8 mouse cellular contexts compared by ENCODE assay signal in genomic region chr13:30136243-30136922, GRCm38 (mm10). TPM values are rescaled to one million over a fixed set of nuclear protein-coding genes. Genes with fewer than 3 reads are reported as not detected.
DNase-seq lines count a peak whose midpoint lies in the region; ATAC-seq lines count a peak whose summit lies in the region.

TSS of gene Mboat1 (plus strand) at chr13:30136489.

- no peaks in the 10 kb centered on the region for H3K27me3 ChIP-seq in intestine, embryonic 14.5 days (replicated peaks; ENCODE audit: control insufficient read depth, insufficient read depth, low read length)
- H3K27me3 ChIP-seq in megakaryocyte, embryonic 14.5 days (replicated peaks), result peaks cover 44% of the 10 kb centered on the region

- H3K36me3 ChIP-seq in intestine, embryonic 14.5 days (ENCODE audit: control insufficient read depth, insufficient read depth, low read length), result no peaks in the 10 kb centered on the region
- H3K36me3 ChIP-seq in megakaryocyte, embryonic 14.5 days (replicated peaks; ENCODE audit: low read length), result no peaks in the 10 kb centered on the region

- H3K9ac ChIP-seq in intestine, embryonic 14.5 days (ENCODE audit: low read length), result peak within 1 kb of the TSS; percentile 68

- peak; percentile 84 to 93 for DNase-seq in adrenal gland, adult (ENCODE audit: inconsistent age in 2 of 2, low spot score in 1 of 2)
- peak; percentile 56 for DNase-seq in embryo, embryonic 10 days (ENCODE audit: low spot score)
- DNase-seq in gastrocnemius, postnatal 36 days, result peak; percentile 70 to 72
- peak; percentile 86 for DNase-seq in intestine, embryonic 14.5 days (ENCODE audit: low spot score)
- DNase-seq in left cerebral cortex, postnatal 10 days (ENCODE audit: extremely low spot score in 1 of 2, low spot score in 2 of 2), result peak; percentile 7 to 86
- DNase-seq in right cerebral cortex, adult 2 months (ENCODE audit: low spot score in 2 of 2), result peak; percentile 30 to 43
- DNase-seq in urinary bladder, postnatal 10 days (ENCODE audit: low spot score), result peak; percentile 45

- H3K4me2 ChIP-seq in intestine, embryonic 14.5 days (ENCODE audit: low read length), result peak within 1 kb of the TSS; percentile 92

- H3K4me1 ChIP-seq in intestine, embryonic 14.5 days (replicated peaks; ENCODE audit: control insufficient read depth, insufficient read depth, low read length), result no peaks in the 10 kb centered on the region
- peaks cover 10% of the 10 kb centered on the region for H3K4me1 ChIP-seq in megakaryocyte, embryonic 14.5 days

- under 1% methylated on average over 55 of the region's 55 CpGs for WGBS in intestine, embryonic 14.5 days

- H3K9me3 ChIP-seq in intestine, embryonic 14.5 days (ENCODE audit: control insufficient read depth, low read length), result no peaks in the 10 kb centered on the region
- H3K9me3 ChIP-seq in megakaryocyte, embryonic 14.5 days, result no peaks in the 10 kb centered on the region

- intact Hi-C loops in gastrocnemius, postnatal 36 days (cut with DNase I), result no loop called here
- intact Hi-C loops in left cerebral cortex, postnatal 10 days (cut with DNase I), result no loop called here

- H3K4me3 ChIP-seq in intestine, embryonic 14.5 days (ENCODE audit: low read depth, low read length), result peak within 1 kb of the TSS; percentile 67
- peak within 1 kb of the TSS; percentile 92 for H3K4me3 ChIP-seq in megakaryocyte, embryonic 14.5 days (replicated peaks)

- peak; percentile 93 for ATAC-seq in intestine, embryonic 14.5 days (replicated peaks; ENCODE audit: low FRiP score, low TSS enrichment, low read depth)

- H3K27ac ChIP-seq in intestine, embryonic 14.5 days (ENCODE audit: low read depth), result peak within 1 kb of the TSS; percentile 60; the same call in 1 of the 2 replicates

RNA-seq across cellular contexts. Expression of gene Mboat1, which starts in this region (rescaled TPM):
- 1 to 10 TPM; 1.5 TPM for total RNA-seq in gastrocnemius, postnatal 36 days (2021)
- 49.4 and 49.6 TPM in 2 replicates for polyA plus RNA-seq in intestine, embryonic 14.5 days (2014; fragmentation: Nextera tagmentation; extraction: Ambion mirVana)
- total RNA-seq in left cerebral cortex, postnatal 10 days (2021), result 1 to 10 TPM; 1.1 to 1.9 TPM
- 0.51 and 0.95 TPM in 2 replicates for polyA plus RNA-seq in megakaryocyte, embryonic 14.5 days (2012; ENCODE audit: insufficient read depth, low replicate concordance)

Comparison
In these comparisons a context has a peak if more than half of its experiments do, and no peak if none do; other contexts are left out.
1. Peak in every context shown above with its lines: DNase-seq, ATAC-seq, H3K4me3 ChIP-seq and H3K27ac ChIP-seq.
2. RNA of gene Mboat1 (polyA plus RNA-seq): 49.4 to 49.6 TPM in intestine, embryonic 14.5 days; 0.51 to 0.95 TPM in megakaryocyte, embryonic 14.5 days; every median in the first group is over 10 times any median in the second.
3. DNase-seq: peak in every context shown above with its lines; median percentile 88 in adrenal gland, adult; 86 in intestine, embryonic 14.5 days; 71 in gastrocnemius, postnatal 36 days; 56 in embryo, embryonic 10 days; 46 in left cerebral cortex, postnatal 10 days; 45 in urinary bladder, postnatal 10 days; 36 in right cerebral cortex, adult 2 months.